Mouse (Mus musculus): ENCODE measurements around the gene Cfap97d2. TPM values are rescaled to one million over a fixed set of nuclear protein-coding genes. Genes with fewer than 3 reads are reported as not detected.

Gene Cfap97d2
- polyA plus RNA-seq, 1 experiment from 2014 or later = 1.7 TPM

- Histone ChIP-seq H3K9me3 (ENCODE audit: control insufficient read depth, low read length) (no peaks in the 10 kb centered on the region), H3K4me1 (replicated peaks; ENCODE audit: control insufficient read depth, insufficient read depth, low read length) (no peaks in the 10 kb centered on the region), H3K4me2 (replicated peaks) (no peak overlapping the region), H3K9ac (no peak overlapping the region), H3K27ac (no peak overlapping the region), H3K27me3 (ENCODE audit: control insufficient read depth, insufficient read depth, low read length) (no peaks in the 10 kb centered on the region), H3K36me3 (replicated peaks; ENCODE audit: control insufficient read depth, insufficient read depth) (no peaks in the 10 kb centered on the region), H3K4me3 (replicated peaks; ENCODE audit: low read length) (no peak overlapping the region)
- DNase-seq (ENCODE audit: low spot score) = no peak
- 38% methylated on average over 3 of the region's 3 CpGs for WGBS
- no peak for ATAC-seq (ENCODE audit: low FRiP score)
These were observed 41.9 kb downstream of the Cfap97d2 start for GRCm38 (mm10) chr8:13747626-13748025.

DNA sequence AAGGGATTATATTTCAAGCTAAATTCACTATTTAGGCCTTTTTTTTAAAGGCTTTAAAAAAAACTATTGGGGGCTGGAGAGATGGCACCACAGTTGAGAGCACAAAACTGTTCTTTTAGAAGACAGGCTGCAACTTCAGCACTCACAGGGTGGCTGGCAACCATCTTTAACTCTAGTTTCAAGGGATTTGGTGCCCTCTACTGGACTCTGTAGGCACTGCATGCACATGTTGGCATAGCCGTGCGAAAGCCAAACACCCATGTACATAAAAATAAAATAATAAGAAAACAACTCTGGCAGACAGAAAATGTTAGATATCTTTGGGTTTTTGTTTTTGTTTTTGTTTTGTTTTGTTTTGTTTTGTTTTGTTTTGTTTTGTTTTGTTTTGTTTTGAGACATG is 48.0 kb downstream of the Cfap97d2 start:
- H3K4me3 ChIP-seq (replicated peaks; ENCODE audit: low read length) = no peak overlapping the region
- H3K4me1 ChIP-seq (replicated peaks; ENCODE audit: control insufficient read depth, insufficient read depth, low read length) = peaks cover 11% of the 10 kb centered on the region
- DNase-seq (ENCODE audit: low spot score) (peak; percentile 80), ATAC-seq (ENCODE audit: low FRiP score) (no peak)
- 21% methylated on average over 2 of the region's 2 CpGs for WGBS
- no peak overlapping the region for H3K27ac ChIP-seq
- no peaks in the 10 kb centered on the region for H3K9me3 ChIP-seq (ENCODE audit: control insufficient read depth, low read length)
- no peaks in the 10 kb centered on the region for H3K27me3 ChIP-seq (ENCODE audit: control insufficient read depth, insufficient read depth, low read length)
- H3K9ac ChIP-seq = no peak overlapping the region
- H3K4me2 ChIP-seq (replicated peaks) = no peak overlapping the region
- H3K36me3 ChIP-seq (replicated peaks; ENCODE audit: control insufficient read depth, insufficient read depth) = no peaks in the 10 kb centered on the region

GRCm38 (mm10) chr8:13756480-13756879 is 50.8 kb downstream of the Cfap97d2 start:
- no peak for DNase-seq (ENCODE audit: low spot score)
- Histone ChIP-seq H3K4me3 (replicated peaks; ENCODE audit: low read length) (no peak overlapping the region), H3K4me1 (replicated peaks; ENCODE audit: control insufficient read depth, insufficient read depth, low read length) (peaks cover 19% of the 10 kb centered on the region), H3K4me2 (replicated peaks) (peak overlapping the region; percentile 80; the same call in 1 of the 2 replicates), H3K9ac (peak overlapping the region; percentile 94; the same call in 1 of the 2 replicates), H3K27ac (no peak overlapping the region), H3K27me3 (ENCODE audit: control insufficient read depth, insufficient read depth, low read length) (no peaks in the 10 kb centered on the region), H3K9me3 (ENCODE audit: control insufficient read depth, low read length) (no peaks in the 10 kb centered on the region), H3K36me3 (replicated peaks; ENCODE audit: control insufficient read depth, insufficient read depth) (peaks cover 16% of the 10 kb centered on the region)
- WGBS = 69% methylated on average over 7 of the region's 7 CpGs
- no peak for ATAC-seq (ENCODE audit: low FRiP score)

GRCm38 (mm10) chr8:13756982-13757804 is 51.5 kb downstream of the Cfap97d2 start, which contains the start of gene Cdc16:
Gene Cdc16, plus strand, starts transcription at chr8:13757676.
- peak; percentile 92 for DNase-seq (ENCODE audit: low spot score)
- peaks cover 23% of the 10 kb centered on the region for H3K36me3 ChIP-seq (replicated peaks; ENCODE audit: control insufficient read depth, insufficient read depth)
- peak within 1 kb of the TSS; percentile 76 for H3K27ac ChIP-seq
- peak within 1 kb of the TSS; percentile 99 for H3K4me3 ChIP-seq (replicated peaks; ENCODE audit: low read length)
- H3K9ac ChIP-seq = peak within 1 kb of the TSS; percentile 94
- H3K27me3 ChIP-seq (ENCODE audit: control insufficient read depth, insufficient read depth, low read length) = no peaks in the 10 kb centered on the region
- peaks cover 19% of the 10 kb centered on the region for H3K4me1 ChIP-seq (replicated peaks; ENCODE audit: control insufficient read depth, insufficient read depth, low read length)
- WGBS = 9% methylated on average over 38 of the region's 40 CpGs
- no peaks in the 10 kb centered on the region for H3K9me3 ChIP-seq (ENCODE audit: control insufficient read depth, low read length)
- H3K4me2 ChIP-seq (replicated peaks) = peak within 1 kb of the TSS; percentile 80
- ATAC-seq (ENCODE audit: low FRiP score) = peak; percentile 95

GRCm38 (mm10) chr8:13757805-13758727 is 52.4 kb downstream of the Cfap97d2 start:
- H3K9ac ChIP-seq = peak overlapping the region; percentile 94
- peaks cover 19% of the 10 kb centered on the region for H3K4me1 ChIP-seq (replicated peaks; ENCODE audit: control insufficient read depth, insufficient read depth, low read length)

DNA sequence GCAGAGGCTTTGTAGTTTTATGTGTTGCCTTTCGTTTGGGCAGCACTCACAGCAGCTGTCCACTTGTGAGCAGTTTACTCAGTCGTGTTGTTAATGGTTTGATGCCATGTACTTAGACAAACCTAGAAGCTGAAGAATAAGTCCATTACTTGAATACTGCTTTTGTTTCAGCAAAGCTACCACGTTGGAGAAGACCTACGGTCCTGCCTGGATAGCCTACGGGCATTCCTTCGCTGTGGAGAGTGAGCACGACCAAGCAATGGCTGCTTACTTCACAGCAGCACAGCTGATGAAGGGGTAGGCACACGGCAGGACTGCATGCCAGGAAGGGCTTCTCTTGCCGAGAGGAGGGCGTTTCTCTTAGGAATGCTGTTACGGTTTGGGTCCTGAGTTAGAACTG is 63.5 kb downstream of the Cfap97d2 start:
- no peaks in the 10 kb centered on the region for H3K9me3 ChIP-seq (ENCODE audit: control insufficient read depth, low read length)
- 90% methylated on average over 11 of the region's 11 CpGs for WGBS
- H3K4me3 ChIP-seq (replicated peaks; ENCODE audit: low read length) = no peak overlapping the region
- no peak overlapping the region for H3K27ac ChIP-seq
- no peaks in the 10 kb centered on the region for H3K4me1 ChIP-seq (replicated peaks; ENCODE audit: control insufficient read depth, insufficient read depth, low read length)
- DNase-seq (ENCODE audit: low spot score) = no peak
- H3K36me3 ChIP-seq (replicated peaks; ENCODE audit: control insufficient read depth, insufficient read depth) = peaks cover 98% of the 10 kb centered on the region
- no peak for ATAC-seq (ENCODE audit: low FRiP score)
- no peak overlapping the region for H3K9ac ChIP-seq
- no peaks in the 10 kb centered on the region for H3K27me3 ChIP-seq (ENCODE audit: control insufficient read depth, insufficient read depth, low read length)
- no peak overlapping the region for H3K4me2 ChIP-seq (replicated peaks)

More at GRCm38 (mm10) chr8:13757805-13758727, 52.4 kb downstream of the Cfap97d2 start:
- no peaks in the 10 kb centered on the region for H3K9me3 ChIP-seq (ENCODE audit: control insufficient read depth, low read length)
- H3K27ac ChIP-seq = peak overlapping the region; percentile 76; the same call in 1 of the 2 replicates
- ATAC-seq (ENCODE audit: low FRiP score) (peak; percentile 71), DNase-seq (ENCODE audit: low spot score) (peak; percentile 52)
- no peaks in the 10 kb centered on the region for H3K27me3 ChIP-seq (ENCODE audit: control insufficient read depth, insufficient read depth, low read length)
- peak overlapping the region; percentile 80 for H3K4me2 ChIP-seq (replicated peaks)
- H3K4me3 ChIP-seq (replicated peaks; ENCODE audit: low read length) = peak overlapping the region; percentile 99
- 2% methylated on average over 38 of the region's 38 CpGs for WGBS
- peaks cover 32% of the 10 kb centered on the region for H3K36me3 ChIP-seq (replicated peaks; ENCODE audit: control insufficient read depth, insufficient read depth)

DNA sequence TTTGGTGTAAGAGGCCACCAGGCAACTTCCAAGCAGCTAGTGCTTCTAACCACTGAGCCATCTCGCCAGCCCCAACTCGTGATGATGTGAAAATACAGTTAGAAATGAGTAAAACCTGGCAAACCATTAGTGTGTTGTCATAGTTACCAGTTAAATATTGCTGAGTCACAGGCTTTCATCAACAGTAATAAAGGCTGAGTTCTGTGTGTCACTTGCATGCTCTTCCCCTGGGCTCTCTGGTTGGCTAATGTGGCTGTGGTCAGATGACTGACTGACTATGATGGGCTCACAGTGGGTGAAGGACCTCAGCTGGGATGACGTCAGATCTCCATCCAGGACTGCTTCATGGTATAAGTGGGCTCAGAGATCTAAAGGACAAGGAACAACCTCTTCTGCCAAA is 74.8 kb downstream of the Cfap97d2 start:
- Histone ChIP-seq H3K36me3 (replicated peaks; ENCODE audit: control insufficient read depth, insufficient read depth) (peaks cover 72% of the 10 kb centered on the region), H3K27ac (no peak overlapping the region), H3K4me1 (replicated peaks; ENCODE audit: control insufficient read depth, insufficient read depth, low read length) (peaks cover 7% of the 10 kb centered on the region; the same call in 1 of the 2 replicates), H3K4me2 (replicated peaks) (no peak overlapping the region), H3K4me3 (replicated peaks; ENCODE audit: low read length) (no peak overlapping the region), H3K9ac (no peak overlapping the region), H3K27me3 (ENCODE audit: control insufficient read depth, insufficient read depth, low read length) (no peaks in the 10 kb centered on the region), H3K9me3 (ENCODE audit: control insufficient read depth, low read length) (no peaks in the 10 kb centered on the region)
- DNase-seq (ENCODE audit: low spot score) = no peak
- WGBS = 84% methylated on average over 3 of the region's 3 CpGs
- ATAC-seq (ENCODE audit: low FRiP score) = no peak

DNA sequence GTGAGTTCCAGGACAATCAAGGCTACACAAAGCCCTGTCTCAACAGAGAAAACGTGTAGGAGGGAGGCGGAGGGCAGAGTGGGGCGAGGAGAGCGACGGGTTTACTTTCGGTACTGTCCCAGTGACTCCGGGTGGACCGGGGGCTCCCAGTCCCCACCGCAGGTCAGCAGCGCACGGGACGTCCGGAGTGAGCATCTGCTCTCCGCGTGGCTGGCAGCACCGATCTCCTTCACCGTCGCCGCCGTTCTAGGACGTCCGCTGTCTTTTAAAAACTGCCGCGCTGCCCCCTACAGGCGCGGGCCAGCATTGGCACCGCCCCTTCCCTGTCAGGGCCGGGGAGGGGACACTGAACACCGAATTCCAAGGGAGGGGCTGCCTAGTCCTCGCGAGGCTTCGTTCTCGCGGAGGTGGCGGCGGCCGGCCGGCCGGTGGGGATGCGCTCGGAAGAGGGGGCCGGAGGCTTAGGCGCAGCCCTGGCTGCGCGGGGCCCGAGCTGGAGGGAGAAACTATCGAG is 79.6 kb downstream of the Cfap97d2 start, which contains the start of gene Upf3a:
Gene Upf3a, plus strand, starts transcription at position 366 of the 514 bp plus-strand sequence.
- peak within 1 kb of the TSS; percentile 48 for H3K4me3 ChIP-seq (replicated peaks; ENCODE audit: low read length)
- peaks cover 37% of the 10 kb centered on the region for H3K36me3 ChIP-seq (replicated peaks; ENCODE audit: control insufficient read depth, insufficient read depth)
- DNase-seq (ENCODE audit: low spot score) = peak; percentile 96
- H3K4me2 ChIP-seq (replicated peaks) = peak within 1 kb of the TSS; percentile 90
- H3K9ac ChIP-seq = peak within 1 kb of the TSS; percentile 81
- no peaks in the 10 kb centered on the region for H3K9me3 ChIP-seq (ENCODE audit: control insufficient read depth, low read length)
- under 1% methylated on average over 47 of the region's 47 CpGs for WGBS
- H3K27ac ChIP-seq = peak within 1 kb of the TSS; percentile 96
- ATAC-seq (ENCODE audit: low FRiP score) = peak; percentile 97
- peaks cover 17% of the 10 kb centered on the region for H3K4me1 ChIP-seq (replicated peaks; ENCODE audit: control insufficient read depth, insufficient read depth, low read length)
- no peaks in the 10 kb centered on the region for H3K27me3 ChIP-seq (ENCODE audit: control insufficient read depth, insufficient read depth, low read length)
